Mouse (Mus musculus) forebrain, embryonic 12.5 days (tissue): ENCODE results near the gene Gm10282. TPM values are rescaled to one million over a fixed set of nuclear protein-coding genes. Genes with fewer than 3 reads are reported as not detected.

Source experiments
- ATAC-seq: fragments of 200-750 bp; cut with Nextera tagmentation; 2 replicates; pipeline ENCODE4 v1.8.0; 2017; ENCODE audit warnings: moderate TSS enrichment; ENCODE audit not compliant: low FRiP score
- H3K27ac ChIP-seq: fragments of 300-500 bp; sonication (generic); 2 replicates; pipeline ENCODE4 v1.5.1; 2016; ENCODE audit warnings: mild to moderate bottlenecking
- H3K27me3 ChIP-seq: fragments of 300-500 bp; sonication (generic); 2 replicates; pipeline ENCODE4 v1.6.1; 2016; ENCODE audit warnings: mild to moderate bottlenecking
- H3K36me3 ChIP-seq: fragments of 300-500 bp; sonication (generic); replicated peaks from 2 replicates; pipeline ENCODE4 v1.6.1; 2016; ENCODE audit warnings: mild to moderate bottlenecking
- H3K4me1 ChIP-seq: fragments of 300-500 bp; sonication (generic); 2 replicates; pipeline ENCODE4 v1.6.1; 2016
- H3K4me2 ChIP-seq: fragments of 300-500 bp; sonication (generic); 2 replicates; pipeline ENCODE4 v1.6.1; 2016; ENCODE audit warnings: mild to moderate bottlenecking, moderate library complexity
- H3K4me3 ChIP-seq: fragments of 300-500 bp; sonication (generic); replicated peaks from 2 replicates; pipeline ENCODE4 v1.5.1; 2016; ENCODE audit warnings: mild to moderate bottlenecking
- H3K9ac ChIP-seq: fragments of 300-500 bp; sonication (generic); 2 replicates; pipeline ENCODE4 v1.6.1; 2016; ENCODE audit warnings: mild to moderate bottlenecking
- H3K9me3 ChIP-seq: fragments of 300-500 bp; sonication (generic); 2 replicates; pipeline ENCODE4 v1.6.1; 2016
- WGBS: fragments of 180-500 bp; shearing (Covaris S2); methylation state at CpG from one replicate; pipeline ENCODE4 v1.1.7; 2016; 5-methylcytosine and 5-hydroxymethylcytosine counted together
- polyA plus RNA-seq: library from polyadenylated mRNA; unstranded; fragments of >200 nt; fragmentation: Nextera tagmentation; extraction: Ambion mirVana; gene quantifications from 2 replicates; pipeline ENCODE4 v1.2.1, GENCODE M21; 2016

Gm10282 gene
- polyA plus RNA-seq, result 34.4 and 36.6 TPM in 2 replicates

DNA sequence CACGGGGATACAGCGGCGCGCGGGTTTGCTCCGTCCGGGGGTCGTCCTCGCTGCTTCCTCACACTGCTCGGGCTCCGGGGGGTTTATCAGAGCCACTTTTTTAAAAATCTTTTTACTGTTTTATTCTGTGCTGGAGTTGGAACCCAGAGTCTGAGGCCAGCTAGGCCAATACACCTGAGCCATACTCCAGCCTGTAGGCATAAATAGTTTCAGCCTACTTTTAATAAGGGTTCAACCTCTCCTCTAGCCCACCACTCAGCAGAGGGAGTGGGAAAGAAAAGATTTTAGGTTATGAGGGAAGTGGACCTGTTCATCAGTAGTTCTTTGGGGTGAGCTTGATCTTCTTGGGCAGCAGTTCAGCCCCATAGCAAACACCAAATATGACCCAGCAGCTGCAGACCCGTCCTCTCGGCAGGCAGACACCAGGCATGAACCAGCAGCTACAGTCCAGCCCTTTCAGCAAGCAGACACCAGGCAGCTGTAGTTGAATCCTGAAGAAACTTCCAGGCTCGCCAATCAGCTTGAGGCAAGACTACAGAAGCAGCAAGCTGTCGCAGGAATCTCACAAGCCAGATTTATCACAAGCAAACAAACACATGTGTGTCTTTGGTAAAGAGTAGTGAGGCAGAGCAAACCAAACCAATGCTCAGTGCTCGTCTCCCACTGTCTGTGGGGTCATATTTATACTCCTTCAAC is at the start of gene Gm10282:
Gene Gm10282, minus strand, starts transcription at position 51 of the 696 bp plus-strand sequence.
- H3K36me3 ChIP-seq, result no peaks in the 10 kb centered on the region
- no peak within 1 kb of the TSS for H3K27ac ChIP-seq
- H3K9ac ChIP-seq, result no peak within 1 kb of the TSS
- H3K4me1 ChIP-seq, result peaks cover 5% of the 10 kb centered on the region; the same call in 1 of the 2 replicates
- no peak within 1 kb of the TSS for H3K4me3 ChIP-seq
- ATAC-seq, result no peak
- 0 out of 2 replicates have a peak, but pooled peaks cover 5% of the 10 kb centered on the region for H3K27me3 ChIP-seq
- WGBS, result 82% methylated on average over 16 of the region's 16 CpGs
- H3K9me3 ChIP-seq, result no peaks in the 10 kb centered on the region
- H3K4me2 ChIP-seq, result no peak within 1 kb of the TSS

DNA sequence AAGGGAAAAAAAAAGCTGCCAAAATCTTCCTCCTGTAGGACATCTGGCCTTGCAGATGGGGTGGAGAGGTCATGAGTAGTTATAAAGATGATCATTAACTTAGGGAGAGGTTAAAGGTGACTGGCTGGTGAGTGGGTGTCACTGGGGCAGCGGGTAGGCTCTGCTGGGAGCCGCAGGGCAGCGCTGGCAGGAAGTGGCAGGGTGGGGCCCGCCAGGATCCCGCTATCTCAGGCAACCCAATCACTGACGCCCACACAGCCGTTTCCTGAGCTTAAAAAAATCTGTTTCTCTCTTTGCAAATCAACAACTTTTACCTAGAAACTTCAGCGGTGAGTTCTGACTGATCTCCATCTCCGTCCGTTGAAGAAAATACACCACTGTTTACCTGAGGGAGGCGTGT is 49.2 kb upstream of the Gm10282 start:
- H3K27ac ChIP-seq, result no peak overlapping the region
- H3K27me3 ChIP-seq, result no peaks in the 10 kb centered on the region
- peaks cover 75% of the 10 kb centered on the region for H3K36me3 ChIP-seq
- no peak for ATAC-seq
- H3K9me3 ChIP-seq, result no peaks in the 10 kb centered on the region
- H3K4me2 ChIP-seq, result no peak overlapping the region
- H3K4me3 ChIP-seq, result no peak overlapping the region
- H3K9ac ChIP-seq, result no peak overlapping the region
- 78% methylated on average over 11 of the region's 11 CpGs for WGBS
- H3K4me1 ChIP-seq, result no peaks in the 10 kb centered on the region; the same call in 1 of the 2 replicates

DNA sequence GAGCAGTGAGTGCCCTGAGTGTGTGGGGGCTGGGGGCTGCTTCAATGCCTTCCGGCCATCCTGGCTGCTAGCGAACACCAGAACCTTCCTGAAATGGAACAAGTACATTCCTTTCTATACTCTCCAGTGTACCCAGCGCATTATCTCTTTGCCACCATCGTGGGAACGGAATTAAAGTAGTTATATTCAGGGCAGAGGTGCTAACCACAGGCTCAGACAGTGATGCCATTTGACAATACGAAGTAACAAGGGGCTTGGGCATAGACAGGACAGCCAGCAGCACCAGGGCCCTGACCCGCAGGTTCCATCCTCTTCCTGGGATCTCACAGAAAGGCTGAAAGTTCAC is 48.6 kb upstream of the Gm10282 start:
- Histone ChIP-seq H3K4me3 (no peak overlapping the region), H3K27me3 (no peaks in the 10 kb centered on the region), H3K4me2 (no peak overlapping the region), H3K9ac (no peak overlapping the region), H3K36me3 (peaks cover 70% of the 10 kb centered on the region), H3K4me1 (no peaks in the 10 kb centered on the region; the same call in 1 of the 2 replicates), H3K27ac (no peak overlapping the region), H3K9me3 (no peaks in the 10 kb centered on the region)
- WGBS, result 91% methylated on average over 7 of the region's 7 CpGs
- no peak for ATAC-seq

DNA sequence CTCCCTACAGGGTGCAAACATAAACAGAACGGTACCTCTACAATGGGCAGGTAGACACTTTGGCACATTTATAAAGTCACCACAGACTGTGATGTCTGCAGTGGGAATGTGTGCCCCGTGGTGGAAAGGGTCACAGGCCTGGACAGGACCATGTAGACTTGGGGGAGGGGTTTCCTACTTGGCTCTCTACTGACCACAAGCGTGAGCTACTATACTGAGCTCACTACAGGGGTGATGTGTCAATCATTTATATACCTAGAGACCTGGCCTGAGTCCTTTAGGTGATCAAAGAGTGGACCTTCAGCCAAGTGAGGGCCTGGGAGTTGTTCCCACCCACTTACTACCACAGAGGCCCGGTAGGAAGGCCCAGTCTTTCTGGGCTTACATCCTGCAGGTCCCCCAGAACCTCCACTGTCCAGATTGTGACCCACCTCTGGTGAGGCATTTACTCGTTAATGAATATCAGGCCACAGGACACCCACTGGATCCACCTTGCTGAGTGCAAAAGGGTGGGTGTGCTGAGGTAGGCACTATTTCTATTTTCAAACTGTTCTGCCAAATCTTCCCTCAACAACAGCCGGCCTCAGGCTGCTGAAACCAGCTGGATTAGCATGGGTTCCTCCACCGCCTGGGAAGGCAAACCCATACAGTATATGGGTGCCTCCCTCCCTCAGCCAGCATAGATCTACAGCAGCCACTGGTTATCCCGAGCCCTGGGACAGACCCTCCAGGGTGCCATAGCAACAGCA is 48.1 kb upstream of the Gm10282 start:
- no peak for ATAC-seq
- peaks cover 65% of the 10 kb centered on the region for H3K36me3 ChIP-seq
- H3K4me1 ChIP-seq, result no peaks in the 10 kb centered on the region; the same call in 1 of the 2 replicates

DNA sequence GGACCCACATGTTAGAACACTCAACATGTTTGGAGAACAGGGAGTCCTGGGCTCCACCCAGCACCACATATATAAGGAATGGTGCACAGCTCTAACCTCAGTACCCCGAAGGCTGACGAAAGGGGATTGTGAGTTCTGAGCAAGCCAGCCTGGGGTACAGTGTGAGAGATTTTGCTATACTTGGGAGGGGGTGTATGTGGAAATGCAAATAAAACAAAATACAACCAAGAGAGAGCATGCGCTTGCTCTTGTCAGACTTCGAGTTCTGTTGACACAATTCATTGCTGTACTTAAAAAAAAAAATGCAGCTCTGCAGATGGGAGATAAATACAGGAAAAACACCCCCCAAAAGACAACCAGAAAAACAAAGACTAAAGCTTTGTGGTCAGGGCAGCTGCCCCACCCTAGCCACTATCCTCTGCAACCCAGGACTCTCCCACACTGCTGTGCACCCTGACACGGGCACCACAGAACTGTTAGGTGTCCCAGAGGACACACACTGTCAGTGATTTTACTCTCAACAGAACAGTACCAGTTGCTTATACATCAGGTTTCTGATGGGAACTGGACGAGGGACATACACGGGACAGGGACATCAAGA is 46.4 kb upstream of the Gm10282 start:
- ATAC-seq, result no peak
- WGBS, result 94% methylated on average over 7 of the region's 7 CpGs
- Histone ChIP-seq H3K9ac (no peak overlapping the region), H3K4me1 (no peaks in the 10 kb centered on the region; the same call in 1 of the 2 replicates), H3K4me2 (no peak overlapping the region), H3K4me3 (no peak overlapping the region), H3K36me3 (peaks cover 63% of the 10 kb centered on the region), H3K27ac (no peak overlapping the region), H3K9me3 (no peaks in the 10 kb centered on the region), H3K27me3 (no peaks in the 10 kb centered on the region)

More for the DNA sequence above, 48.1 kb upstream of the Gm10282 start:
- Histone ChIP-seq H3K27me3 (no peaks in the 10 kb centered on the region), H3K4me3 (no peak overlapping the region), H3K27ac (no peak overlapping the region), H3K4me2 (no peak overlapping the region), H3K9ac (no peak overlapping the region), H3K9me3 (no peaks in the 10 kb centered on the region)
- 85% methylated on average over 8 of the region's 8 CpGs for WGBS

DNA sequence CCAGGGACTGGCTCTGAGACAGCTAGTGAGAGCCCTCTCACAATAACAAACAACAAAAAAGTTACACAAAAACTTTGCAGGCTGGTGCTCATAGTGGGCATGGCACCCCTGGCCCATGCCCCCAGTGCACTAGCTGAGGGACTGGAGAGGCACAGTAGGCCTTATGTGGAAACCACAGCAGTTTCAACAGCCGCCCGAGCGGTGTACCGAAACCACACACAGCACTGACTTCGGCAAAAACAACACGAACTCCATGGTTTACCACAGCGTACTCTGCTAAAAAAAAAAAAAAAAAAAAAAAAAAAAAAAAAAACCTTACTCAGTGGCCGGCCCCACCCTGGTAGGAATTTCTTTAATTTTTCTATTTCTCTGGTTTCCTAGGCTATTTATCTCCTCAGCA is 45.7 kb upstream of the Gm10282 start:
- ATAC-seq, result no peak
- Histone ChIP-seq H3K27me3 (no peaks in the 10 kb centered on the region), H3K27ac (no peak overlapping the region)

DNA sequence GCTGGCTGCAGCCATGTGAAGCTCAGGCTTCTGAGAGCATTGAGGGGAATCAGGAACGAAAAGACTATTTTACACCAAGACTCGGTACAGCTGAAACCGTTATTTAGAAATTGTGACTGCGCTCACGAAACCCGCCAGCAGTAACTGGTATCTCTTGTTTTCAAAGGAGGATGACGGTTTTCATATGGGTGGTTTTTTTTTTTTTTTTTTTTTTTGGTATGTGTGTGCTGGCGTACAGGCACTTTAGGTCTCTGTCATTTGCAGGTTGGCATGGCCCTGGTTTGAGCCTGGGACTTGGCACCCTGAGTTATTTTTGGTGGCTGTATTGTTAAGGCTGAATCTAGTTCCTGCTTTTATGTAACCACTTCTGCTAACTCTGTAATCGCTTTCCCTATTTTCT is 44.8 kb upstream of the Gm10282 start:
- Histone ChIP-seq H3K27me3 (no peaks in the 10 kb centered on the region), H3K4me1 (no peaks in the 10 kb centered on the region; the same call in 1 of the 2 replicates), H3K4me3 (no peak overlapping the region), H3K9ac (no peak overlapping the region), H3K9me3 (no peaks in the 10 kb centered on the region), H3K27ac (no peak overlapping the region), H3K36me3 (peaks cover 61% of the 10 kb centered on the region), H3K4me2 (no peak overlapping the region)
- WGBS, result 94% methylated on average over 9 of the region's 9 CpGs
- no peak for ATAC-seq

More for the DNA sequence above, 45.7 kb upstream of the Gm10282 start:
- 94% methylated on average over 8 of the region's 8 CpGs for WGBS
- Histone ChIP-seq H3K36me3 (peaks cover 61% of the 10 kb centered on the region), H3K4me3 (no peak overlapping the region), H3K4me2 (no peak overlapping the region), H3K4me1 (no peaks in the 10 kb centered on the region; the same call in 1 of the 2 replicates), H3K9me3 (no peaks in the 10 kb centered on the region), H3K9ac (no peak overlapping the region)

DNA sequence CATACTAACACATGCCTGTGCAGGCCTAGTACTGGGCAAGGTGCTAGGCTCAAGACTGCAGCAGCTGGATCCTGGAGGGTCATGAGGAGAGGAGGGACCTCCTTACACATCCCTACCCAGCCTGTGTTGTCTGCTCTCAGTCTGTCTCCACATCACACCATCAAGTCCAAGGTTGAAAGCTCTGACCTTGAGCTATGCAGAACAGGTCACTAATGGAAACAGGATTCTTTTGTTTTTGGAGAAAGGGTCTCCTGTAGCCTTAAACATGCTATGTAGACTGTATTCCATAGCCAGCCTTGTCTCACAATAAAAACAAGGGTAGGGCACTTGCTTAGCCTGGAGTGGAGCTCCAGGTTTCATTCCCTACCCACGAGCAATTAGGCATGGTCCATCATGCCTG is 43.9 kb upstream of the Gm10282 start:
- H3K27me3 ChIP-seq, result no peaks in the 10 kb centered on the region
- H3K9me3 ChIP-seq, result no peaks in the 10 kb centered on the region
- no peak overlapping the region for H3K4me3 ChIP-seq
- WGBS, result 96% methylated on average over 1 of the region's 1 CpGs
- no peaks in the 10 kb centered on the region; the same call in 1 of the 2 replicates for H3K4me1 ChIP-seq
- peaks cover 61% of the 10 kb centered on the region for H3K36me3 ChIP-seq
- H3K4me2 ChIP-seq, result no peak overlapping the region
- H3K27ac ChIP-seq, result no peak overlapping the region
- no peak overlapping the region for H3K9ac ChIP-seq
- no peak for ATAC-seq

DNA sequence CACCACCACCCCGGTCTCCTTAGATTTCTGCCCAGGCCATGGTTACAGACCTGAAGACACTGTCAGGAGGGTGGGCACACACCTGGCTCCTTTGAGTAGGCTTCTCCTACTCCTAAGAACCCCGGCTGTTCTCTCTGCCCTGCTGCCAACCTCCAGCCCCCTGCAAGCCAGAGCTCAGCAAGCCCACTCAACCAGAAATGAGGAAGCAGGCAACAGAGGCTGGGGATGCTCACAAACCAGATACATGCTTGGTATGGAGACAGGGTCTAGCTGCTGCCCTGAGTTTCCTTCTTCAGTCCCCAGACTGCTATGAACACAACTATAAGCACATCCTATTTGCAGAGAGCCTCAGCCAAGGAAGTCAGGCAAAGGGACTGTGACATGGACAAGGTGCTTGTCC is 43.1 kb upstream of the Gm10282 start:
- no peak overlapping the region for H3K4me2 ChIP-seq
- H3K36me3 ChIP-seq, result peaks cover 58% of the 10 kb centered on the region
- no peak for ATAC-seq
- H3K9ac ChIP-seq, result no peak overlapping the region
- no peak overlapping the region for H3K4me3 ChIP-seq
- no peaks in the 10 kb centered on the region for H3K9me3 ChIP-seq
- H3K27me3 ChIP-seq, result no peaks in the 10 kb centered on the region
- no peak overlapping the region for H3K27ac ChIP-seq
- H3K4me1 ChIP-seq, result no peaks in the 10 kb centered on the region; the same call in 1 of the 2 replicates
- 100% methylated on average over 2 of the region's 2 CpGs for WGBS

DNA sequence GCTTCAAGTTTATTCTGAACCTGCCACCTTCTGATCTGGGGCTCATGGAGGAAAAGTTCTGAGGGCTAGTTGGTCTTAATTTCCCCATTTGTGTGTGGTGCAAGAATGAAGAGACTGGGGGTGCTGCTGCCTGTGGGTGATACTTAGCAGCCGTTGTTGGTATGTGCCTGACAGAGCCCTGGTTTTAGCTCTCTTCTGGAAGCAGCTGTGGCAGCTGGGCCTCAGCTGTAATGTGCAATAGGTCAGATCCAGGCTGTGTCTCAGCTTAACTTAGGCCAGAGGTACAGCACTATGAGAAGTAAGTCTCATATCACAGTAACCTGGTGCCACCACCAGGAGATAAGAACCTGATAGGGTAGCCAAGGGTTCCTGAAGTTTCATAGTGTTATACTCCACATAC is 42.5 kb upstream of the Gm10282 start:
- no peak for ATAC-seq
- no peak overlapping the region for H3K4me3 ChIP-seq
- peaks cover 58% of the 10 kb centered on the region for H3K36me3 ChIP-seq
- H3K4me1 ChIP-seq, result no peaks in the 10 kb centered on the region
- H3K27me3 ChIP-seq, result no peaks in the 10 kb centered on the region
- no peaks in the 10 kb centered on the region for H3K9me3 ChIP-seq
- H3K9ac ChIP-seq, result no peak overlapping the region
- WGBS, result 93% methylated on average over 1 of the region's 1 CpGs
- no peak overlapping the region for H3K27ac ChIP-seq
- H3K4me2 ChIP-seq, result no peak overlapping the region

DNA sequence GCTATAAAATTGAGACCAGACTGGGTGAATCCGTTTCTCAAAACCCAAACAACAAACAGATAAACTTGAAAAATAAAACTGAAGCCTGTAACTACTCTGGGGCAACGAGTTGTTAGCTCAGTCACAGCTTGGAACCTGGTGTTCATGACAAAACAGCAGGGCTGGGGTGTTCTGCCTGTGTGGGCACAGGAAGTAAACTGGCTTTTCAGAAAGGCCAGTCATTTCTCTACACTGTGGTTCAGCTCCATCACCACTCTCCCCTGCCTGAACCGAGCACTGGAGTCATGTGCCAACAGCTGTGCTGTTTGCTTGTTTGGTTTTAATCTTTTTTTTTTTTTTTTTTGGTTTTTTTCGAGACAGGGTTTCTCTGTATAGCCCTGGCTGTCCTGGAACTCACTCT is 38.7 kb upstream of the Gm10282 start:
- ATAC-seq, result no peak
- H3K9me3 ChIP-seq, result no peaks in the 10 kb centered on the region
- H3K4me2 ChIP-seq, result no peak overlapping the region
- no peaks in the 10 kb centered on the region for H3K4me1 ChIP-seq
- no peak overlapping the region for H3K9ac ChIP-seq
- WGBS, result 81% methylated on average over 4 of the region's 4 CpGs
- H3K4me3 ChIP-seq, result no peak overlapping the region
- H3K27ac ChIP-seq, result no peak overlapping the region
- H3K27me3 ChIP-seq, result no peaks in the 10 kb centered on the region
- peaks cover 86% of the 10 kb centered on the region for H3K36me3 ChIP-seq

DNA sequence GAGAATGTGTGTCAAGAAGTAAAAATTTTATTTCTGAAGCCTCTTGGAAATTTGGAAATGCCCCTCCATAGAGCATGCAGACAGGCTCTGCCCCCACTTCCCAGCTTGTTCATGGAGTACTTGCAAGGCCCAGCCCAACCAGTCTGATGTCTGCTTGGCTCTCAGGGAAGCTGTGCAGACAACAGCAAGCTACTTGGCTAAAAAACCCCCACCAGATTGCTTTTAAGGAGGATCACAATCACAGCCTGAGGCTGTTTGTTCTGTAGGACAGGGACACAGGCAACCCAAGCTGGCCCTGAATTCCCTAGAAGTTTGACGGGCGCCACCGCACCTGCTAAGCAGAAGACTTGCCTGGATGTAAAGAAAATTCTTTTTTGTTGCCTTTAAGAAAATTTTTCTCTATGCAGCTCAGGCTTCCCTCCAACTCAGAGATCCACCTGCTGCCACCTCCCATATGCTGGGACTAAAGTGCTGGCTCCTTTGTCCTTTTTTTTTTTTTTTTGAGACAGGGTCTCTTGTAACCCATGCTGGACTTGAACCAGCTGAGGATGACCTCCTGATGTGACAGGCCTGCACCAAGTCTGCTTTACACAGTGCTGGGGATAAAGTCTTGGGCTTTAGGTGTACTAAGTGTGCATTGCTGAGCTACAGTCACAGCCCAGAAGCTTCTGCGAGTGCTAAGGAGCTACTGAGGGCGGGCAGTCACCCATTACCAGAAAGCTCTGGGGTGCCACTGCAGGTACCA is 37.7 kb upstream of the Gm10282 start:
- WGBS, result 95% methylated on average over 5 of the region's 5 CpGs
- ATAC-seq, result no peak

More for the DNA sequence above, 37.7 kb upstream of the Gm10282 start:
- Histone ChIP-seq H3K9me3 (no peaks in the 10 kb centered on the region), H3K9ac (no peak overlapping the region), H3K4me1 (no peaks in the 10 kb centered on the region), H3K36me3 (peaks cover 90% of the 10 kb centered on the region), H3K27me3 (no peaks in the 10 kb centered on the region), H3K4me2 (no peak overlapping the region), H3K4me3 (no peak overlapping the region), H3K27ac (no peak overlapping the region)
